Comparison of ENCODE assay signal across 22 mouse cellular contexts in the genomic region with DNA sequence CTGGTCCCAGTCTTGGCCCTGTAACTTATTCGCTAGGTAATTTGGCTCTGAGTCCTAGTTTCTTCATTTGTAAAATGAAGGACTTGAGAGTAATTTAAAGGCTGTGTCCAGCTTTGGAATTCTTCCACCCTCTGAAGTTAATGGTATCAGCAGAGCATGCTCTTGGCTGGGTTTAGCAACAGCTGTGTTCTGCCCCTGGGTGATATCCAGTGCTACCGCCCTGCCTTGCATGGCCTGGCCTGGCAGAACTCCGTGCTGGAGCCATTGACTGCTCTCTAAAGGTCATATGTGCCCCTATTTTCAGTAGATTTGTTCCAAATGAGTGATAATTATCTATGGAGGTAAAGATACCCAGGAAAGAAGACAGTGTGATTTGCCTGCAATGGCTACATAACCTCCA.
"Had no signal": no experiment of that assay in that cellular context is flagged by ENCODE, and none has a peak within 500 bp of the region (broad histone marks: within the 10 kb centered on the region; RNA-seq: fewer than 3 reads in every experiment).

No protein-coding gene starts in this region.

- H3K4me2 ChIP-seq: limb, embryonic 13.5 days; liver, embryonic 12.5 days; liver, embryonic 15.5 days; lung, embryonic 15.5 days; midbrain, embryonic 11.5 days; neural tube, embryonic 12.5 days; neural tube, embryonic 15.5 days had no signal

- H3K4me3 ChIP-seq: layer of hippocampus, adult 2 months; limb, embryonic 10.5 days; limb, embryonic 13.5 days; liver, embryonic 12.5 days; liver, embryonic 15.5 days; lung, embryonic 15.5 days; megakaryocyte, embryonic 14.5 days; neural tube, embryonic 12.5 days; neural tube, embryonic 15.5 days had no signal

- H3K27ac ChIP-seq: kidney, postnatal 0 days; layer of hippocampus, adult 2 months; limb, embryonic 10.5 days; limb, embryonic 13.5 days; liver, embryonic 12.5 days; liver, embryonic 15.5 days; lung, embryonic 15.5 days; neural tube, embryonic 12.5 days; neural tube, embryonic 15.5 days had no signal

- H3K36me3 ChIP-seq: limb, embryonic 10.5 days; limb, embryonic 13.5 days; liver, embryonic 12.5 days; liver, embryonic 15.5 days; lung, embryonic 15.5 days; neural tube, embryonic 12.5 days; neural tube, embryonic 15.5 days had no signal

- DNase-seq: kidney, postnatal 25 days; layer of hippocampus, adult 9-11 months; liver; lung, adult 18-20 months; lung, postnatal 10 days; lung, postnatal 36 days; midbrain, embryonic 14.5 days; retina, postnatal 1 day; right cerebral cortex, postnatal 25 days; thymus, adult 18-20 months; thymus, postnatal 36 days had no signal
